Mouse (Mus musculus): ENCODE data around the gene Stk11. TPM values are rescaled to one million over a fixed set of nuclear protein-coding genes. Genes with fewer than 3 reads are reported as not detected.

The Stk11 gene
- polyA plus RNA-seq (2012; rRNA removed), result 215 and 222 TPM in 2 replicates

GRCm38 (mm10) chr10:80115290-80115943, at the start of gene Stk11:
Gene Stk11 (plus strand): TSS chr10:80115803.
- no peaks in the 10 kb centered on the region; the same call in 1 of the 2 replicates for H3K36me3 ChIP-seq (ENCODE audit: control insufficient read depth, insufficient read depth, low read length)
- H3K4me1 ChIP-seq (ENCODE audit: control insufficient read depth, insufficient read depth, low read length), result peaks cover 24% of the 10 kb centered on the region
- peak within 1 kb of the TSS; percentile 98 for H3K27ac ChIP-seq (ENCODE audit: control insufficient read depth, insufficient read depth, low read depth, low read length)
- no peaks in the 10 kb centered on the region for H3K27me3 ChIP-seq (ENCODE audit: control insufficient read depth, insufficient read depth, low read length)
- H3K4me3 ChIP-seq (ENCODE audit: control insufficient read depth, low read depth, low read length), result peak within 1 kb of the TSS; percentile 79
- peak; percentile 91 for TF ChIP-seq POLR2A (IDR thresholded peaks at IDR 0.05; ENCODE audit: control insufficient read depth, low read depth, low read length)
- TF ChIP-seq CTCF (IDR thresholded peaks at IDR 0.05; ENCODE audit: control insufficient read depth, insufficient read depth, insufficient replicate concordance, low read depth, low read length), result 0 out of 2 replicates have a peak, but pooled peaks have one; percentile 8

GRCm38 (mm10) chr10:80069251-80069650, 46.4 kb upstream of the Stk11 start:
- H3K4me3 ChIP-seq (ENCODE audit: control insufficient read depth, low read depth, low read length), result no peak overlapping the region
- TF ChIP-seq POLR2A (IDR thresholded peaks at IDR 0.05; ENCODE audit: control insufficient read depth, low read depth, low read length), result no peak
- no peak for TF ChIP-seq CTCF (IDR thresholded peaks at IDR 0.05; ENCODE audit: control insufficient read depth, insufficient read depth, insufficient replicate concordance, low read depth, low read length)
- no peaks in the 10 kb centered on the region for H3K27me3 ChIP-seq (ENCODE audit: control insufficient read depth, insufficient read depth, low read length)

GRCm38 (mm10) chr10:80069948-80070450, 45.6 kb upstream of the Stk11 start:
- no peaks in the 10 kb centered on the region for H3K36me3 ChIP-seq (ENCODE audit: control insufficient read depth, insufficient read depth, low read length)
- peaks cover 13% of the 10 kb centered on the region for H3K4me1 ChIP-seq (ENCODE audit: control insufficient read depth, insufficient read depth, low read length)
- TF ChIP-seq CTCF (IDR thresholded peaks at IDR 0.05; ENCODE audit: control insufficient read depth, insufficient read depth, insufficient replicate concordance, low read depth, low read length) (no peak), POLR2A (IDR thresholded peaks at IDR 0.05; ENCODE audit: control insufficient read depth, low read depth, low read length) (no peak)
- H3K27me3 ChIP-seq (ENCODE audit: control insufficient read depth, insufficient read depth, low read length), result no peaks in the 10 kb centered on the region
- no peak overlapping the region for H3K4me3 ChIP-seq (ENCODE audit: control insufficient read depth, low read depth, low read length)
- H3K27ac ChIP-seq (ENCODE audit: control insufficient read depth, insufficient read depth, low read depth, low read length), result no peak overlapping the region

More at GRCm38 (mm10) chr10:80069251-80069650, 46.4 kb upstream of the Stk11 start:
- Histone ChIP-seq H3K4me1 (ENCODE audit: control insufficient read depth, insufficient read depth, low read length) (peaks cover 13% of the 10 kb centered on the region), H3K27ac (ENCODE audit: control insufficient read depth, insufficient read depth, low read depth, low read length) (no peak overlapping the region), H3K36me3 (ENCODE audit: control insufficient read depth, insufficient read depth, low read length) (no peaks in the 10 kb centered on the region)

- H3K27ac ChIP-seq (ENCODE audit: control insufficient read depth, insufficient read depth, low read depth, low read length), result peak overlapping the region; percentile 34
- TF ChIP-seq CTCF (IDR thresholded peaks at IDR 0.05; ENCODE audit: control insufficient read depth, insufficient read depth, insufficient replicate concordance, low read depth, low read length), result no peak
- no peak for TF ChIP-seq POLR2A (IDR thresholded peaks at IDR 0.05; ENCODE audit: control insufficient read depth, low read depth, low read length)
- H3K4me3 ChIP-seq (ENCODE audit: control insufficient read depth, low read depth, low read length), result no peak overlapping the region
- H3K36me3 ChIP-seq (ENCODE audit: control insufficient read depth, insufficient read depth, low read length), result no peaks in the 10 kb centered on the region
- H3K27me3 ChIP-seq (ENCODE audit: control insufficient read depth, insufficient read depth, low read length), result no peaks in the 10 kb centered on the region
- peaks cover 13% of the 10 kb centered on the region for H3K4me1 ChIP-seq (ENCODE audit: control insufficient read depth, insufficient read depth, low read length)
Observed at GRCm38 (mm10) chr10:80070837-80071515, 44.6 kb upstream of the Stk11 start.

DNA sequence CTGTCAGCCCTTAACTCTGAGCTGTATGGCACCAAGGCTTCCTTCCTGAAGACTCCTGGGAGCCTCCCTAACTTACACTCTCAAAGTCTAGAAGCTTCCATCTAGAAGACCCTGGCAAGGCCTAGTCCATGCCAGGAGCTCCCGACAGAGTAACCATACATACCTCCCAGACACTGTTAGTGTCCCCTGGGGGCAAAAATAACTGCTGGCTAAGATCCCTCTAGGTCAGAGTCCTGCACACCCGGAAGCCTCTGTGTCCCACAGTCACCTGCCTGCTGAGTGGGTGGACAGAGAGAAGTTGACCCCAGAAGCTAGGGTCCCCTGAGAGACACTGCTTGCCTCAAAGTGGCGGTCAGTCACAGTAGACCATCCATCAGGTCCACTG, 44.1 kb upstream of the Stk11 start:
- Histone ChIP-seq H3K4me1 (ENCODE audit: control insufficient read depth, insufficient read depth, low read length) (peaks cover 13% of the 10 kb centered on the region), H3K36me3 (ENCODE audit: control insufficient read depth, insufficient read depth, low read length) (no peaks in the 10 kb centered on the region), H3K27ac (ENCODE audit: control insufficient read depth, insufficient read depth, low read depth, low read length) (peak overlapping the region; percentile 43; the same call in 1 of the 2 replicates), H3K27me3 (ENCODE audit: control insufficient read depth, insufficient read depth, low read length) (no peaks in the 10 kb centered on the region), H3K4me3 (ENCODE audit: control insufficient read depth, low read depth, low read length) (no peak overlapping the region)
- no peak for TF ChIP-seq POLR2A (IDR thresholded peaks at IDR 0.05; ENCODE audit: control insufficient read depth, low read depth, low read length)
- TF ChIP-seq CTCF (IDR thresholded peaks at IDR 0.05; ENCODE audit: control insufficient read depth, insufficient read depth, insufficient replicate concordance, low read depth, low read length), result no peak

DNA sequence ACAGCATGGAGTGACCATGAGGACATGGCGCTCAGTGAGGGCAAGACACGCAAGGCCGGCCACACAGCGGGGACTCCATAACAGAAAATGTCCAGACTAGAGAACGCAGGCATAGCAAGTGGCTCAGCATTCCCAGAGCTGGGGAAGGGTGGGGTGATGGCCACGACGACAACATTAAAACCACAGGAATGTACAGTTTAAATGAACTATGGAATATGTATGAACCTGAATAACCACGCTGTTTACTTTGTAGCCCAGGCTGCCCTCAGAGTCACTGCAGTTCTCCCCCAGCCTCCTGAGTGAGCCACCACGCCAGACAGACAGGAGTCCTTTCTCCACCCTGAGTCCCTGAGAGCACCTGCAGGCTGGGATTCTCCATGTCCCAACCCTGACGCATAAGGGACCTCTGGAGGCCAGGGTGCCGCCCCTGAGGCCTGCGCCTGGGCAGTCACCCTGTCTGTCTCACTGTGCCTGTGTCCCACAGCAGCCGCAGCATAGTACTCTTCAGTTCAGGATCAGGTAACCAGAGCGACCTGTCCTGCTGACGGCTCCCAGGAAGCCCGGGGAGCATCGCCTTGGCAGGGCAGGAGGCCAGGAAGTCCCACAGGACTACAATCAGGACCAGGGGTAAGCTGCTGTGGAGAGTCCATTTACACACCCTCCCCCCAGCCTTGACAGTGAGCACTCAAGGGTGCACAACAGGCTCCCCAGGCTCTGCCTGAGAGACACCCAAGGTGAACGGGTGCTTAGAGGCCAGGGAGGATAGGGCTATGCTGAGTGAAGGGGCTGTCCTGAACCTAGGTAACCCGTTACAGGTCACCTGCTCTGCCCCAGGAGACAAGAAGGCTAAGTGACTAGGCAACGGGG, 42.7 kb upstream of the Stk11 start:
- no peak for TF ChIP-seq POLR2A (IDR thresholded peaks at IDR 0.05; ENCODE audit: control insufficient read depth, low read depth, low read length)
- no peak for TF ChIP-seq CTCF (IDR thresholded peaks at IDR 0.05; ENCODE audit: control insufficient read depth, insufficient read depth, insufficient replicate concordance, low read depth, low read length)
- Histone ChIP-seq H3K27ac (ENCODE audit: control insufficient read depth, insufficient read depth, low read depth, low read length) (no peak overlapping the region), H3K36me3 (ENCODE audit: control insufficient read depth, insufficient read depth, low read length) (no peaks in the 10 kb centered on the region), H3K4me1 (ENCODE audit: control insufficient read depth, insufficient read depth, low read length) (peaks cover 13% of the 10 kb centered on the region), H3K27me3 (ENCODE audit: control insufficient read depth, insufficient read depth, low read length) (no peaks in the 10 kb centered on the region), H3K4me3 (ENCODE audit: control insufficient read depth, low read depth, low read length) (peak overlapping the region; percentile 3; the same call in 1 of the 2 replicates)
